Mouse (Mus musculus) kidney, postnatal 25 days (tissue): ENCODE measurements at regions not wholly inside any gene's neighbourhood (a gene's known extent, or its start where the extent isn't known, plus 50 kb on each side); places are given as distances from the start of the nearest gene placed in this dataset.
A peak's percentile ranks its signal among the peaks of the same experiment; 100 is the strongest.

ENCODE experiments used
- DNase-seq, 2 experiments: peaks; one replicate each; pipeline ENCODE4 v3.0.0; 2021; ENCODE audit warnings: mixed read lengths in 2 of 2

DNA sequence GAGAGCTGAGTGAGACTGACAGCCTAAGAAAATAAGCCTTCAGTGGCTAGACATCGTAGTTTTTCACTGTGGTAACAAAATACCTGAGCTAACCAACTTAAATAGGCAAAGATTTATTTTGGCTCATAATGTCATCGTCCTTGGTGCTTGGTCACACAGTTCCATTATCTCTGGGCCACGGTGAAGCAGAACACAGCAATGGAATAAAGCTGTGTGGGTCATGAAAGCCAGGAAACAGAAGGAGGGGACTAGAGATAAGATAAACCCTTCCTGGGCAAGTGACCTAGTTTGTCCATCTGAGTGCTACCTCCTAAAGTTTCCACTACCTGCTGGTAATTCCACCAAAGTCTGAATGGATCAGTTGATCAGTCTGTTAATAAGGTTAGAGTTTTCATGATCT, 134.8 kb upstream of the Gm5129 start:
- DNase-seq: no peak

DNA sequence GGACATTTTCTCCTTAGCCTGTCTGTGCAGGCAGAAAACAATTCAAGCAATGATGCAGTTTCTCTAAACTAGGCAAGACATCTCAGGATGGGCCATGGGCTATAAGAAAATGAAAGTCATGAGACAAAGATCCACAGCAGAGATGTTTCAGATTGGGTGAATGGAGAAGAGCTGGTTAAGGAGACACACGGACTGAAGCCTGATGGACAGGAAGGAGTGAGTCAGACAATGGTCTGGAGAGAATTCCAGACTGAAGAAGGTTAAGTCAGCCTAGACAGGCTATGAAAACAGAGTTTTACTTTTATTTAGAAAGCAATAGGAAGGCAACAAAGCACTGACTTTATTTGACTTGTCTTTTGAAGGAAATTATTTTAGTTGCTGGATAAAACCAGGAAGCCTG, 137.5 kb upstream of the Il6 start:
- no peak for DNase-seq

DNA sequence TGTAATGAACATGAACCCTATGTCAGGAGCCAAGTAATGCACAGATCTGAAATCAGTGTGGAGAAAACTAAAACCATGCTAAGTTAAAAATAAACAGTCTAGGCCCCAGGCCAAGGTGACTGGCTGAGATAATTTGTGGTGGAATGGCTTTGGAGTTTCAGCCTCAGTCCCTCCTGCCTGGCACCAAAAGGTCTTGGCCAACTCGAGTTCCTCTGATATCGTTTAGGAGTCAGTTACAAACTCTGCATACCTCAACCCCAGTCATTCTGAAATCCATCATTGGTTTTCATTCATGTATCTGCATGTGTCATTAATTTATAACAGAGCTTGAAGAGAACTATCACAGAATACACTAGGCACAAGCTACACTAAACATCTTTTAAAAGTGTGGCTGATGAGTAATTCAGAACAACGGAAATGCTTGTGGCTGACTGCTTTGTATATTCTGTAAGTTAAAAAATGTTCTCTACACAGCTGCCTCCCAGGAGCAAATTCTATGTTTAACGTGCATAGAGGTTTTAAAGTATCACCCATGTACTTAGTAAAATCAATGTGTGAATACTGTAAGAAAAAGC, 125.6 kb upstream of the Il6 start:
- DNase-seq: no peak

DNA sequence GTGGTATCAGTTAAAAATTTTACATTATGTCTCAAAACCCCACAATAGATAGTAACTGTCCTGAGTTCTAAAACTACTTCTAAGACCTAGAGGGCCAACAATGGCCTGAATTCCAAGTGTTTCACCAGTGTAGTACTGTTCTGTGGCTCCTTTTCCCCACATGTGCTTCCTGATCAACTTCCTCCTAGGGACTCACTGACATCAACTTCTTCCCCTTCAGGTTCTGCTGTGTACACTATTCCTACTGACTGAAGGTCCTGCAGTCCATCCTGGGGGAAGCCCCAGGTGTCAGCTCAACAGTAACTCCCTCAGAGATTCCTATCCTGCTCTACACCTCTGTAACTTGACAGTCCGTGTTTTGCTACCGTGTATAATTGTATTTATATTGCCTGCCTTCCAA, 120.6 kb upstream of the Il6 start:
- no peak for DNase-seq

DNA sequence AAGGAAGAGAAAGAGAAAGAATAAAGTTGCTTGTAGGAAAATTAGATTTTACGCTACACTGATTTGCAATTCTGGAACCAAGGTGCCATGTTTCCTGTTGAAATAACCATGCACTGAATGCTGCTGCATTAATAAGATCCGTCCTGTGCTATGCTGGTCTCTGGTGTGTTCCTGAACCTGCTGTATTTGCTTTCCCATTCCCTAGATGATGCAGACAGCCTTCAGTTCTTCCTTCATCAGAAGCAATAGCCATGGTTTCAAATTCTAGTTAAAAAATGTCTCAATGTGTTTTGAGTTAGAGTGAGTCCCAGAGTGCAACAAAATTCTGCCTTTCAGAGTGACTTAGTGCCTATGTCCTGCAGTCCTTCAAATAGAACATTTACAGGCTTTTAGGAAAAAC, 120.1 kb upstream of the Il6 start:
- no peak for DNase-seq

GRCm38 (mm10) chr5:29893829-29894228, 119.1 kb upstream of the Il6 start:
- DNase-seq: peak in 1 of 2 experiments; percentile 3

GRCm38 (mm10) chr5:29894606-29895595, 118.0 kb upstream of the Il6 start:
- peak in 1 of 2 experiments; percentile 4 for DNase-seq

DNA sequence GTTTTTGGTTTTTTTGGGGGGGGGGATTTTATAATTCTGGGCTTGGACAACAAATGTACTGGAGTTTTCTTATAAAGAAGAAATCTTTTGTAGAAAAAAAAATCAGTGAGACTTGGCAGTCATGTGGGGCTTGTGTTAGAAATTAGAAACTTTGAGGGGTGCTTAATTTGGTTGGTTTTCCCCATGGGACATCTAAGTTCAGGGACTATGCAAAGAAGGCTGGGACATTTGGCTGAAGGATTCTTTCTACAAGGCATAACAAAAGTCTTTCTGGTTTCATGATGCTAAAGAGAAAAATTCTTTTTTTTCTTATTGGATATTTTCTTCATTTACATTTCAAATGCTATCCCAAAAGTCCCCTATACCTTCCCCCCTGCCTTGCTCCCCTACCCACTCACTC, 115.3 kb upstream of the Il6 start:
- DNase-seq: no peak

DNA sequence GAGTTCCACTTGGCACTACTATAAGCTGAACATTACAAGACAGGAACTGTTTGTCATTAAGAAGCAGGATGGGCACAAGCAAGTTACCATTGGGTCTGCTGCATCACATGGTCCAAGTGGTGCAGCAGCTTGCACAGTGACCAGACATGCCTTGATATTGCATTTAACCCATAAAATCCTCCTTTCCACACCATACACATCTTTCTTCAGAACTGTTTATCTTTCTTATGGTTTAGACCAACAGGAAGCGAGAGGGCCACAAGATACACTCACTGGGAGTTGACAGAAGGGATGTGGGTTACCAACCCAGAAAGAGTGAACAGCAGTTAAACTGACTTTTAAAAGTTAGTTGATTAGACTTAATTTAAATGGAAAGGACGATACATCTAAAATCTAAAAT, 111.2 kb upstream of the Il6 start:
- DNase-seq: no peak

- no peak for DNase-seq
These were observed 92.6 kb upstream of the Il6 start for GRCm38 (mm10) chr5:29920295-29920694.

DNA sequence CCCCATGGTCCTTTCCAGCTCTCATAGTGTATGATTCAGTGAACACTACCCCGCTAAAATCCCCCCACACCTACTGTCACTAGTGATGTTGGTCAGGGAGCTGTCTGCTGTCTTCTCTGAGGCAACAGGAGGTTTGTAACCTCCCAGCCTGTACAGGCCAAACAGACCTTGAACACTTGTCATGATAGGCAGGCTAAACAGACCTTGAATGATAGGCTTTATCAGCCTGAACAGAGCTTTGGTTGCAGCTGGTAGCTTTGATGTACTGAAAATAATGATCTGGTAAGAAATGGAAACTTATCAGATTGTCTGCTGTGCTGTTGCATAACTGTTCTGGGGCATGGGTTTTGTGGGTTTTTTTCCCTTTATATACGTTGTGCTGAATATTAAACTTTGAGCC, 87.4 kb upstream of the Il6 start:
- DNase-seq: no peak

- DNase-seq: no peak
These were observed 85.3 kb upstream of the Il6 start for GRCm38 (mm10) chr5:29927594-29927993.

DNA sequence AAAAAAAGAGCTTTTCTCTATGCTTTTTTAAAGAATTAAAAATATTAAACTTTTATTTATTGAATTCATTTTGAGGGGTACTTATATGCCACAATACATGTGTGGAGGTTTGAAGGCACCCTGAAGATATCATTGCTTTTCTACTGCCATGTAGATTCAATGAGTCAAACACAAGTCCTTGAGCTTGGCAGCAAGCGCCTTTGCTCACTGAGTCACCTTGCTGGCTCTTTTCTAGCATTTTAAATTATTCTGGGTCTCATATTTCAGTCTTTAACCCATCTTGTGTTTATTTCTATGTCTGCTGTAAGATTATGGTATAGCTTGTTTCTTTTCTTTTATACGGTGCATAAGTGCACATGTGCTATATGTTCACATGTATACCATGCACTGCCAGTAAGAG, 83.5 kb upstream of the Il6 start:
- no peak for DNase-seq

- no peak for DNase-seq
These were observed 65.7 kb upstream of the Il6 start for GRCm38 (mm10) chr5:29947225-29947624.

DNA sequence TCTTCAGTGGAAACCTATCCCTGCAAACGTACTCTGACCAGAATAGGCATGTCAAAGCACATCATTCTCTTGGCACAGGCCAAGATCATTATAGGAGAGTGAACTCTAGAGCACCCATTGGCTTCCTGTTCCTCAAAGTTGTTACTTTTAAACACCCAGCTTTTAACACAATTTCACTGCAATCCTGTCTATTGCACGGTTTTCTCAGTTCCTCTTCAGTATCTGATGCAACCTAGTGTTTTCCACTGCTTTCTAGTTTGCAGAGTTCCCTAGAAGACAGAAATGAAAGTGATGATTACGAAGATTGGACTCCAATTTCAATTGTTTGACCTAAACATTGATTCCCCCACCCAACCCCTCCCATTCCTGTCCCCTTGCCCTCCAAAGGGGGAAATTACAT, 64.8 kb upstream of the Il6 start:
- no peak for DNase-seq

- DNase-seq: no peak
These were observed 62.3 kb upstream of the Il6 start for GRCm38 (mm10) chr5:29950456-29951170.

DNA sequence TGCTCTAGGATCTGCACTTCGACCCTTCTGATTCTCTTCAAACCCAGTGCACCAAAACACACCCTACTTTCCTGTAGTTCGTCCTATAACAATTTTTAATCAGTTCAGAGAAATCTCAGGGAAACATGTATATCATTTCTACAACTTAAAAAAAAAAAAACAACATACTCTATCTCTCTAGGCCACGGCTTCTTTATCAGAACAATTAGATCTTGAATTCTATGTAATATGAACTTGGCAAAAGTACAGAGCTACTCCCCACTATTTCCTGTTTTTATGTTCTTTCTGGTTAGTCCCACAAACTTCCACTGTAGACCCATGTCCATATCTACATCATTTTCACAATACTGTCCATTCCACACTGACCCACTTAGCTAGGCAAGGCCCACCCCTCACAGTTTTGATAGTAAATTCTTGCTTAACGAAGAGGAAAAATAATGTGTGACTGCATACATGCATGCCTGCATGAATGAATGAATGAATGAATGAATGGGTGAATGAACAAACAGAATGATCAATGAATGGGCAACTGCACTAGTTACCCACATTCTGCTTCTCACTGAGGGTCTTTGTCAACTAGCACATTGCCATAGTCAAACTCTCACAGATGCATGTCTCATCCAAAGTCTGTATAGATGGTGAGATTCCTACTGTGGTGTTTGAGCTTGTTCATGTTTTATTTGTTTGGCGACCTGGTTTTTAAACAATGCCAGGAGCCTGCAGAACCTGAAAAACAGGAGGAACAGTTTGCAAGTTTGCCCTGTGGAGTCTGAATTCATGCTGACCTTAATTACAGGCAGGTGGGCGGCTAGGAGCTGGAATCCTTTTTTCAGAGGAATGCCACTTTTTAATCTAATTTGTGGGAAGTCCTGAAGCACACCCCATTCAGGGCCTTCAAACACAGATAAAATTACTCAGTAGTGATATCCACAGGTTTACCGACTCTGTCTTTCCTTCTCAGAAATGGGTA, 61.2 kb upstream of the Il6 start:
- no peak for DNase-seq
